ENCODE assay signal across 28 mouse cellular contexts in the genomic region with DNA sequence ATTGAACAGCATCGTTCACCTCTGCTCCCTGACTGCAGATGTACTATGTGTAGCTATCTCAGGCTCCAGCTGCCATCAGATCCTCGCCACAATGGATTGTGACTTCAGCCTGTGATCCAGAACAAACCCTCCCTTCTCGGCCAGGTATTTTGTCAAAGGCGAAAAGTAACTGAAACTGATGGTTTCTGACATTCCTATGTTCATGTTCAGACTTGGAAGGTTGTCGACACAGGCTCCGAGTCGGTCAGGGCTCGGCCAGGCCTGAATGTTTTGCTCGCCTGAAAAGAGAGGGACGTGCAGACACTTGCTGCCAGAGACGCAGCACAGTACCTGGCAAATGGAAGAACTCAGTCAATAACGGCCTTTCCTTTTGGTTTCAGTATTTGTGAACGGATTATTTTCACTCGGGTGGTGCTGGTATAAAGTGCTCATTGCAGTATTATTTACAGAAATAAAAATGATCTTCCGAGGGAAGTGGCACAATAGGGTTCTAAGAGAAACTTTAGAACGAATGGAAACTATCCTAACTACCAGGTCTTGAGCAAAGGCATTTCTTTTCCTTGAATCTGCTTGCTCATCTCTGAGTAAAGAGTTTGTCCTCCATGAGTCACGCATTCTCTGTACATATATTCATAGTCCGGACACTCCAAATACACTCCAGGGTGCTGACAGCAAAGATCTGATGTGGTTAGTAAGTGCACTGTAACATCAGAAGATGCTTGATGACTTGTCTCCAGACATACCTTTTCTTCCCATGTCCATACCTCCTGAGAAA. TPM values are rescaled to one million over a fixed set of nuclear protein-coding genes. Genes with fewer than 3 reads are reported as not detected.
DNase-seq lines count a peak whose midpoint lies in the region.
"Had no signal": no experiment of that assay in that cellular context is flagged by ENCODE, and none has a peak within 500 bp of the region (broad histone marks: within the 10 kb centered on the region; RNA-seq: fewer than 3 reads in every experiment).

No protein-coding gene starts in this region.

- no peak overlapping the region for H3K27ac ChIP-seq in heart, embryonic 10.5 days
- H3K27ac ChIP-seq: forebrain, embryonic 15.5 days; hindbrain, embryonic 10.5 days; hindbrain, embryonic 15.5 days; kidney, embryonic 15.5 days; layer of hippocampus, adult 2 months; limb, embryonic 15.5 days; liver, embryonic 14.5 days; macrophage; midbrain, embryonic 13.5 days had no signal

- DNase-seq in heart, adult 11 months = peak; percentile 69
- no peak for DNase-seq in heart, embryonic 10.5 days (ENCODE audit: low spot score)
- DNase-seq in 3134 (ENCODE audit: extremely low read depth, insufficient read length, low spot score) (peak; percentile 56), NIH3T3 (ENCODE audit: low read depth) (peak; percentile 74)
- DNase-seq in urinary bladder, postnatal 14 days (ENCODE audit: low spot score) = peak; percentile 64
- DNase-seq in layer of hippocampus, adult 9-11 months = no peak
- no peak for DNase-seq in layer of hippocampus, postnatal 25 days (ENCODE audit: extremely low spot score in 1 of 2, low spot score in 1 of 2)
- DNase-seq: adrenal gland, postnatal 14 days; cerebellum, adult 11 months; cerebellum, adult 9-10 months; cerebellum, postnatal 36 days; heart, postnatal 14 days; kidney, adult 11 months; kidney, postnatal 36 days; layer of hippocampus, postnatal 36 days; left cerebral cortex, postnatal 4 days; lung, adult 2 months; lung, postnatal 10 days; thymus, postnatal 14 days had no signal

- H3K9me3 ChIP-seq in heart, embryonic 10.5 days = no peaks in the 10 kb centered on the region
- H3K9me3 ChIP-seq: forebrain, embryonic 15.5 days; hindbrain, embryonic 10.5 days; hindbrain, embryonic 15.5 days; kidney, embryonic 15.5 days; limb, embryonic 15.5 days; midbrain, embryonic 13.5 days had no signal

- H3K4me1 ChIP-seq in heart, embryonic 10.5 days = peaks cover 13% of the 10 kb centered on the region
- H3K4me1 ChIP-seq: forebrain, embryonic 15.5 days; hindbrain, embryonic 15.5 days; limb, embryonic 15.5 days; midbrain, embryonic 13.5 days had no signal

- no peak overlapping the region for H3K4me3 ChIP-seq in heart, embryonic 10.5 days
- H3K4me3 ChIP-seq: forebrain, embryonic 15.5 days; hindbrain, embryonic 10.5 days; hindbrain, embryonic 15.5 days; kidney, embryonic 15.5 days; layer of hippocampus, adult 2 months; limb, embryonic 15.5 days; midbrain, embryonic 13.5 days had no signal

- peaks cover 3% of the 10 kb centered on the region; the same call in 1 of the 2 replicates for H3K36me3 ChIP-seq in heart, embryonic 10.5 days
- H3K36me3 ChIP-seq: forebrain, embryonic 15.5 days; hindbrain, embryonic 15.5 days; kidney, embryonic 15.5 days; limb, embryonic 15.5 days; midbrain, embryonic 13.5 days had no signal

- WGBS in heart, embryonic 10.5 days = 89% methylated on average over 18 of the region's 18 CpGs

- H3K27me3 ChIP-seq in heart, embryonic 10.5 days (ENCODE audit: insufficient read depth, poor library complexity, severe bottlenecking) = no peaks in the 10 kb centered on the region
- H3K27me3 ChIP-seq: forebrain, embryonic 15.5 days; hindbrain, embryonic 15.5 days; limb, embryonic 15.5 days; midbrain, embryonic 13.5 days had no signal

RNA-seq across cellular contexts. Expression of gene Fam49b, which starts 54.5 kb away (rescaled TPM):
- 60.7 and 64.9 TPM in 2 replicates for polyA plus RNA-seq in heart, embryonic 10.5 days (2016; fragmentation: Nextera tagmentation; extraction: Ambion mirVana)
- total RNA-seq in layer of hippocampus, postnatal 25 days (2021) = 100 to 1,000 TPM; 132 to 134 TPM

Comparison
In these comparisons a context has a peak if more than half of its experiments do, and no peak if none do; other contexts are left out.
1. DNase-seq: peak in heart, adult 11 months (single experiment), 3134 (single experiment), NIH3T3 (single experiment) and urinary bladder, postnatal 14 days (single experiment); none in heart, embryonic 10.5 days (single experiment), layer of hippocampus, adult 9-11 months (single experiment) and layer of hippocampus, postnatal 25 days (0 of 2).